Mouse (Mus musculus): ENCODE data around the gene Olfr772.
"Not testable (repeated sequence)": the region's sequence is repeated elsewhere in the genome, so short reads cannot be mapped to it uniquely, and the experiment has no call there.

DNA sequence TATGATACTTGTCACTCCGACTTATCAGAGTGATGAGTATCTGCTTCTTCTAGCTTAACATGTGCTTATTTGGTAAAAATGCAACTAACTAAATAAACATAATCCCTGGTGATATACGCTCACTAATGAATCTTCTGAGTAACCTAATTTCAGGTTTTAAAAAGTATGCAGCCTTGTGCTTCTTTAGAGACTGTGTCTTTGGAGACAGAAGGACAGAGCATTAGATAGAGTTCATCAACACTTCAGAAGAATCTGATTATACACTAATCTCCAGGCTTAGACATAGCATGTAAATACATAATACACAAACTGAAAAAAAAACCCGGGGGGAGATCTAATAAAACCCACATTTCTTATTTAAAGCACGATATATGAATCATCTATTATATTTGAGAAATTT, at the start of gene Olfr772:
- TF ChIP-seq GATA1 (IDR thresholded peaks at IDR 0.05; ENCODE audit: borderline replicate concordance, low read length); FLI1 (IDR thresholded peaks at IDR 0.05; ENCODE audit: low read length): not testable (repeated sequence)
